Mouse (Mus musculus) kidney, embryonic 15.5 days (tissue): ENCODE data around the gene 1700001P01Rik. TPM values are rescaled to one million over a fixed set of nuclear protein-coding genes. Genes with fewer than 3 reads are reported as not detected.

ENCODE experiments used
- ATAC-seq: fragments of 200-750 bp; cut with Nextera tagmentation; replicated peaks from 2 replicates; pipeline ENCODE4 v1.8.0; 2017; ENCODE audit warnings: moderate TSS enrichment; ENCODE audit not compliant: low FRiP score
- H3K27ac ChIP-seq: fragments of 300-500 bp; sonication (generic); 2 replicates; pipeline ENCODE4 v1.5.1; 2015; ENCODE audit warnings: mild to moderate bottlenecking, inconsistent platforms
- H3K27me3 ChIP-seq: fragments of 300-500 bp; sonication (generic); 2 replicates; pipeline ENCODE4 v1.6.1; 2015; ENCODE audit warnings: inconsistent platforms
- H3K36me3 ChIP-seq: fragments of 300-500 bp; sonication (generic); 2 replicates; pipeline ENCODE4 v1.6.1; 2015; ENCODE audit warnings: inconsistent platforms
- H3K4me1 ChIP-seq: fragments of 300-500 bp; sonication (generic); 2 replicates; pipeline ENCODE4 v1.6.1; 2015; ENCODE audit warnings: inconsistent platforms
- H3K4me2 ChIP-seq: fragments of 300-500 bp; sonication (generic); 2 replicates; pipeline ENCODE4 v1.6.1; 2015; ENCODE audit warnings: moderate library complexity, mild to moderate bottlenecking, inconsistent platforms
- H3K4me3 ChIP-seq: fragments of 300-500 bp; sonication (generic); replicated peaks from 2 replicates; pipeline ENCODE4 v1.5.1; 2015; ENCODE audit warnings: mild to moderate bottlenecking, inconsistent platforms
- H3K9ac ChIP-seq: fragments of 300-500 bp; sonication (generic); 2 replicates; pipeline ENCODE4 v1.6.1; 2015; ENCODE audit warnings: mild to moderate bottlenecking, inconsistent platforms
- H3K9me3 ChIP-seq: fragments of 300-500 bp; sonication (generic); replicated peaks from 2 replicates; pipeline ENCODE4 v1.6.1; 2016; ENCODE audit warnings: inconsistent platforms
- WGBS: fragments of 180-500 bp; shearing (Covaris S2); methylation state at CpG from one replicate; pipeline ENCODE4 v1.1.7; 2015; ENCODE audit warnings: mixed read lengths; 5-methylcytosine and 5-hydroxymethylcytosine counted together
- polyA plus RNA-seq: library from polyadenylated mRNA; unstranded; fragments of >200 nt; fragmentation: Nextera tagmentation; extraction: Ambion mirVana; gene quantifications from 2 replicates; pipeline ENCODE4 v1.2.1, GENCODE M21; 2015

1700001P01Rik gene
- polyA plus RNA-seq, 1 experiment from 2014 or later: 0.62 TPM

DNA sequence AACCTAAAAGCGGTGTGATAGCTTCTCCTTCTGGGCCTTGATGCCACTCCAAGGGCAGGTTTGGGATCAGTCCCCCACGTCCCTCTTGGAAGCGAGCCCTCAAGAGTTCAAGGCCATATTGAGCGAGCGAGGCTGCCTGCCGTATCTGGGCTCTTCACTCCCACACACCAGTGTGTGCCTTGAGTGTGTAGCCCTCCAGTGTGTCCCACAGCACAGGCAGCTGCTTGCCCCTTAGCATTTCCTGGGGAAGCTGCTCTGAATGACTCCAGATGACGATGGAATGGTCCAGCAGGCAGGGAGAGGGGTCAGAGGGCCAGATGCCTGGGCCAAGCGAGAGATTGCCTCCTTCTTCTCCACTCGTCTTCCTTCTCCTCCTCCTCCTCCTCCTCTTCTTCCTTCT is 41.2 kb upstream of the 1700001P01Rik start:
- 26% methylated on average over 9 of the region's 9 CpGs for WGBS
- no peaks in the 10 kb centered on the region for H3K27me3 ChIP-seq
- no peak overlapping the region for H3K4me2 ChIP-seq
- H3K4me3 ChIP-seq: no peak overlapping the region
- no peak for ATAC-seq
- H3K36me3 ChIP-seq: peaks cover 76% of the 10 kb centered on the region
- H3K9ac ChIP-seq: 0 out of 2 replicates have a peak overlapping the region, but pooled peaks have one; percentile 21
- H3K4me1 ChIP-seq: peaks cover 80% of the 10 kb centered on the region
- H3K27ac ChIP-seq: peak overlapping the region; percentile 79
- no peaks in the 10 kb centered on the region for H3K9me3 ChIP-seq

DNA sequence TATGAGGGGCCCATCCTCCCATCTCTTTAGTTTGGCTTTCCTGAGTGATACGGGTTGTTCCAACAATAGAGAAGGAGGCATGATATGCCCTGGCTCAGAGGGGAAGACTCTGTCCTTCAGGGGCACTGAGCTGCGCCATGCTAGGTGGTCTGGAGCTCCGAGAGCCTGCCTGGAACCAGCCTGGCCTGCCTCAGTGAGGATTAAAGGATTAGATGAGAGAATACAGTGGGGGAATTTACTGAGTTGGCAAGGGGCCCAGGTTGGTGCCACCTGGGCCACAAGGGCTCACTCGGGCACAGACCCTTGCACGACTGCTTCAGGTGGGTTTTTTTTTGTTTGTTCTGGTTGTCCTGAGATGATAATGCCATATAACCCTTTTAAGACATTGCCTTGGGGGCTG is 40.5 kb upstream of the 1700001P01Rik start:
- H3K4me3 ChIP-seq: no peak overlapping the region
- H3K27ac ChIP-seq: peak overlapping the region; percentile 79
- 78% methylated on average over 5 of the region's 5 CpGs for WGBS

DNA sequence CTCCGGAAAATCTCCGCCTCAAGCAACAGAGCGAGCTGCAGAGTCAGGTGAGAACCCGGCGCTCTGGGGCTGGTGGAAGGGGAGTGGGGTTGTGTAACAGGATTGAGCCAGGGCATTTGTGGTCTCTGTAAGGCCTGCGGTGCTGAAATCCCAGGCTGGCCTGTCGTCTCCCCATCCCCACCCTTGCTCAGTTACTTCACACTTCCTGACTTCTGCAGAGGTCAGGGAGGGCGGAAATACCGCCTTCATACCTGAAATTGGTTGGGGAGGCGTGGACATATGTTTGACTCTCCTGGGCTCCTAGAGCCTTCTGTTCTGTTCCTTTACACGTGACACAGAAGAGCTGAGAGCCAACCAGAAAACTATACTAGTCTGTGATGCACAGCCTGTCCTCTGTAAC is 40.0 kb upstream of the 1700001P01Rik start:
- no peak for ATAC-seq
- Histone ChIP-seq H3K4me1 (peaks cover 83% of the 10 kb centered on the region), H3K4me2 (no peak overlapping the region), H3K36me3 (peaks cover 65% of the 10 kb centered on the region), H3K9me3 (no peaks in the 10 kb centered on the region), H3K9ac (no peak overlapping the region), H3K4me3 (no peak overlapping the region), H3K27ac (peak overlapping the region; percentile 79; the same call in 1 of the 2 replicates), H3K27me3 (no peaks in the 10 kb centered on the region)
- 80% methylated on average over 11 of the region's 11 CpGs for WGBS

More for the DNA sequence above, 40.5 kb upstream of the 1700001P01Rik start:
- peaks cover 81% of the 10 kb centered on the region for H3K4me1 ChIP-seq
- H3K9me3 ChIP-seq: no peaks in the 10 kb centered on the region
- no peak overlapping the region for H3K4me2 ChIP-seq
- H3K36me3 ChIP-seq: peaks cover 69% of the 10 kb centered on the region
- H3K27me3 ChIP-seq: no peaks in the 10 kb centered on the region
- H3K9ac ChIP-seq: no peak overlapping the region
- ATAC-seq: no peak

DNA sequence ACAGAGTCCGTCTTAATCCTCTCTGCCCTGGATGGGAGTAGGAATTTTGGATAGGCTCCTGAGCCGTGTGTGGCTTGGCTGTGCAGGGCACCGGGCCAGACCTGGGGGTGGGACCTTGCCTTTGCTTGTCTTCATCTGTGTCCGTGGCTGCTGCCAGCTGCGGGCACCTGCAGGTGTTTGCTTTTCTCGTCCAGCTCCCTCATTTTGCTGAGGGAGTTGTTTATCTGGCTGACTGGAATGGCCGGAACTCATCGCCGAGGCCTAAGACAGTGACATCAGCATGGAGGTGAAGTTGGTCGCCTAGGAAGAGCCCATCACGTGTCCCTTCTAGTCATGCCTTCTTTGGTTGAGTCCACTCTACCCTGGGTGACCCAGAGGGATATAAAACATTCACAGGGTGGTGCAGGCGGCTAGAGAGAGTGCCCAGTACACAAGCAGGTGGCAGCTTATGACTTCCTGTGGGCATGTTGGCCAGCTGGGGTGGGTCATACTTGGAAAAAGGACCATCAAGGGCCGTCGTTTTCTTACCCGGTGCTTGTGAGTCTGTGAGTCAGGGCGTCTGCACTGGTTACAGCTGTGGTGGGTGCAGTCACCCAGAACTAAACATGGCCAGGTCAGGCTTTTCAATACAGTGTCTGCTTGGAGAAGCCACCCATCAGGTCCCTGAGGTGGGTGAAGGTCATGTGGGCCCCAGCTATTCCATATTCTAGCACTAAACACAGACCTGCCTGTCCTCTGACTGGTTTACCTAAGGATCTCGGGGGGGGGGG is 38.2 kb upstream of the 1700001P01Rik start:
- Histone ChIP-seq H3K27ac (peak overlapping the region; percentile 87), H3K4me2 (no peak overlapping the region), H3K4me1 (peaks cover 99% of the 10 kb centered on the region), H3K36me3 (peaks cover 59% of the 10 kb centered on the region), H3K27me3 (no peaks in the 10 kb centered on the region), H3K9ac (no peak overlapping the region), H3K9me3 (no peaks in the 10 kb centered on the region), H3K4me3 (no peak overlapping the region)
- ATAC-seq: no peak
- WGBS: 64% methylated on average over 17 of the region's 17 CpGs

DNA sequence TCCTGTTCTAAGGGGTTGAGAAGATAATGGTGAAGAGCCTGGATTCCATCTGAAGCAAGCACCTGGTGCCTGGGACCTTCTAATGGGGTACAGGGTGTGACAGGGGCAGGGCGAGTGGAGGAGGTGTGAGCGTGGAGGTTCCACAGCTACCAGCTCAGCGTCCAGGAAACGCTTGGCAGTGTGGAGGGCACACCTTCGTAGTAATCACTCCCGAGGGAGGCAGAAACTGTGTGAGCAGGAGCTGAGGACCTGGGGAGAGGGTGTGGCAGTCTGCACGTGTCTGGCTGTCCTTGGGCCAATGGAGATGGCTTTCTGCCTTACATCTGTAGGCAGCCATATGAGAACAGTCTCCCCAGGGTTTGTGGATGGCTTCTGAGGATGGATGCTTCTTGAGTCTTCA is 37.4 kb upstream of the 1700001P01Rik start:
- Histone ChIP-seq H3K9ac (no peak overlapping the region), H3K27me3 (no peaks in the 10 kb centered on the region), H3K27ac (peak overlapping the region; percentile 87), H3K9me3 (no peaks in the 10 kb centered on the region), H3K36me3 (peaks cover 55% of the 10 kb centered on the region), H3K4me3 (no peak overlapping the region), H3K4me2 (no peak overlapping the region), H3K4me1 (peaks cover 99% of the 10 kb centered on the region)
- 55% methylated on average over 7 of the region's 7 CpGs for WGBS
- ATAC-seq: no peak

DNA sequence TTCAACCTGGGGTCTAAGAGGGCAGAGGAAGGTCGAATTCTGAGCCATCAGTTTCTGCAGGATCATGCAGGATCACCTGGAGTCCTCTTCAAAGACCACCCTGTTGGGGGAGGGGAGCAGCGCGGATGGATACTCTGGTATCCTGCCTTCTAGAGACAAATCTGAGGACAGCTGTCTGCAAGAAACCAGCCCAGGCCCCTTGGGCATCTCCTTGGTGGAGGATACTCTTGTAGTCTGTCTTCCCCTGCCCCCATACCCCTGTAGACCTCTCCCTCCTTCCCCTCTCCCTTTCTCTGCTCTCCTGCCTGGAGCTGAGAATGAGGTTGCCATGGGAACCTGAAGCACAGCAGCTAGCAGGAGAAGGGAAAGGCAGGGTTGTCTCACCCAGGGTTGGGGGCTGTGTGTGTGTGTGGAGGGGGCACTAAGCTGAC is 36.8 kb upstream of the 1700001P01Rik start:
- Histone ChIP-seq H3K36me3 (peaks cover 55% of the 10 kb centered on the region), H3K9ac (no peak overlapping the region), H3K27ac (peak overlapping the region; percentile 87), H3K4me3 (no peak overlapping the region), H3K9me3 (no peaks in the 10 kb centered on the region), H3K4me1 (peaks cover 99% of the 10 kb centered on the region), H3K4me2 (peak overlapping the region; percentile 43), H3K27me3 (no peaks in the 10 kb centered on the region)
- no peak; the same call in 1 of the 2 replicates for ATAC-seq
- WGBS: 56% methylated on average over 3 of the region's 3 CpGs

DNA sequence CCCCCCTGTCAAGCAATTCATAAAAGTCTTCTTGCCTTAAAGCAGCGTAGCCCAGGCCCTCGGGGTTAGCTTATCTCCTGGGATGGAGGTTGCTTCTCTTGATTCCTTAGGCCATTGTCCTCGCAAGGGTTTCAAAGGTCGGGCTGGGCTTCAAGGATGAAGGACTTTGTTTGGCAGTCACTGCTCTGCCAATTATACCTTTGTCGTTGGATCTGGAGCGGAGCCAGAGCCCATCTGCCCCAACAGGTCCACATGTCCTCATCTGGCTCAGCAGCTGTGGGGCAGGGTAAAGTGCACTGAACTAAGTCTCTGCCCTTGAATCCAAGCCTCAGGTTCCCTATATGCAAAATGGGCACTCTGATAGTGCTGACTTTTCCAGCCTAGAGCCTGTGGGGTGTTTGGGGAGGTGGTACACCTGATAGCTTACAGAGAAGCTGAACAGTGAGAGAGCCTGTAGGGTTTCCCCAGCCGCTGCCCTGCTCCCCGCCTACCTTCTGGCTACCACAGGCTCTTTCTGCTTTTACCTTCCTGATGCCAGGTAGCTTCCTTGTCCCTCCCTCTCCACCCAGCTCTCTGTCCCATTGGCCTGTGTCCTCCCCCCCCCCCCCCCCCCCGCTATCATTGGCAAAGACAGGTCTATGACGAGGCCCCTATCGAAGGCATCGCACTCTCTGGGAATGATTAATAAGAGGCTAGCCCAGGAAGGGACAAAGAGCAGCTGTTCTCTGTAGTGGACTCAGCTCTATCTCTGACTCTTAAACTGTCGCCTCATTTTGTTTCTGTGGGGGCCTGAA is 36.0 kb upstream of the 1700001P01Rik start:
- Histone ChIP-seq H3K9me3 (no peaks in the 10 kb centered on the region), H3K9ac (0 out of 2 replicates have a peak overlapping the region, but pooled peaks have one; percentile 10), H3K4me3 (peak overlapping the region; percentile 7; the same call in 1 of the 2 replicates), H3K36me3 (peaks cover 53% of the 10 kb centered on the region), H3K27ac (peak overlapping the region; percentile 87), H3K4me1 (peaks cover 99% of the 10 kb centered on the region), H3K27me3 (no peaks in the 10 kb centered on the region), H3K4me2 (peak overlapping the region; percentile 43)
- ATAC-seq: peak; percentile 65
- 40% methylated on average over 12 of the region's 13 CpGs for WGBS

DNA sequence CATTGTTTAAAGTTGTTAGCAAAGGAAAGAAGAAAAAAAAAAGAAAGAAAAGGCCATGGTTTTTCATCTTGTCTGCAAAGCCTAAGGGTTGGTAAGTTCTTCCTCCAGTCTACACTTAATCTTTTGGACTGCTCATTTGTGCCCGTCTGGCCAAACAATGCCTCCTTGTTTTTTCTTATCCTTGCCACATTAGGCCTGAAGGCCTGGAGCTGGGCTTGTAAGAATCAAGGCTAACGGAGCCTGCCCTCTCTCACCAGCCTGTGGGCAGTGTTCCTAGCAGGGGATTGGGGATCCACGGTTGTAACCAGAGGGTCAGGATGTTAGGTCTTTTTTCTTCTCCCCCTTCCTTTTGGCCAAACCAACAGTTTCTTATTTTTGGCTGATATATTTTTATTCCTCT is 35.3 kb upstream of the 1700001P01Rik start:
- WGBS: 50% methylated on average over 3 of the region's 3 CpGs
- Histone ChIP-seq H3K4me1 (peaks cover 99% of the 10 kb centered on the region), H3K4me2 (peak overlapping the region; percentile 30; the same call in 1 of the 2 replicates), H3K4me3 (no peak overlapping the region), H3K9me3 (no peaks in the 10 kb centered on the region), H3K9ac (no peak overlapping the region), H3K27ac (peak overlapping the region; percentile 87), H3K36me3 (peaks cover 46% of the 10 kb centered on the region), H3K27me3 (no peaks in the 10 kb centered on the region)
- ATAC-seq: no peak

DNA sequence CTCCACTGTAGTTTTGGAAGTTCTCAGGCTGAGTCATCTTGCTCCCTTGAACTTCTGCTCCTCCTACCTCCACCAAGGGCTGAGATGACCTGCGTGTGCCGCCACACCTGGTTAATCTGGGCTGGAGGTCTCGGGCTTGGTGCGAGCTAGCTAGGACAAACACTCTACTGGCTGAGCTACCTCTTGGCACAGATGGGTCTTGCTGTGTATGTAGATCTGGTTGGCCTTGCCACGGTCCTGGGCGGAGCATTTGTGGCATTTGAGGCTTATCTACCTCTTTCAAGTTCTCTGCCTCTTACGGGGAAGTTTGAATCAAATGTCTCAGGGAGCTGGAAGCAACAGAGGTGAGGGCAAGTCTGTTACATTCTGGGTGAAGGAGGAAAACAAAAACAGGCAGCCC is 34.6 kb upstream of the 1700001P01Rik start:
- Histone ChIP-seq H3K9me3 (no peaks in the 10 kb centered on the region), H3K27me3 (no peaks in the 10 kb centered on the region), H3K4me1 (peaks cover 99% of the 10 kb centered on the region), H3K4me2 (no peak overlapping the region), H3K27ac (peak overlapping the region; percentile 56), H3K9ac (no peak overlapping the region), H3K4me3 (no peak overlapping the region), H3K36me3 (peaks cover 40% of the 10 kb centered on the region)
- 69% methylated on average over 7 of the region's 7 CpGs for WGBS
- no peak for ATAC-seq

DNA sequence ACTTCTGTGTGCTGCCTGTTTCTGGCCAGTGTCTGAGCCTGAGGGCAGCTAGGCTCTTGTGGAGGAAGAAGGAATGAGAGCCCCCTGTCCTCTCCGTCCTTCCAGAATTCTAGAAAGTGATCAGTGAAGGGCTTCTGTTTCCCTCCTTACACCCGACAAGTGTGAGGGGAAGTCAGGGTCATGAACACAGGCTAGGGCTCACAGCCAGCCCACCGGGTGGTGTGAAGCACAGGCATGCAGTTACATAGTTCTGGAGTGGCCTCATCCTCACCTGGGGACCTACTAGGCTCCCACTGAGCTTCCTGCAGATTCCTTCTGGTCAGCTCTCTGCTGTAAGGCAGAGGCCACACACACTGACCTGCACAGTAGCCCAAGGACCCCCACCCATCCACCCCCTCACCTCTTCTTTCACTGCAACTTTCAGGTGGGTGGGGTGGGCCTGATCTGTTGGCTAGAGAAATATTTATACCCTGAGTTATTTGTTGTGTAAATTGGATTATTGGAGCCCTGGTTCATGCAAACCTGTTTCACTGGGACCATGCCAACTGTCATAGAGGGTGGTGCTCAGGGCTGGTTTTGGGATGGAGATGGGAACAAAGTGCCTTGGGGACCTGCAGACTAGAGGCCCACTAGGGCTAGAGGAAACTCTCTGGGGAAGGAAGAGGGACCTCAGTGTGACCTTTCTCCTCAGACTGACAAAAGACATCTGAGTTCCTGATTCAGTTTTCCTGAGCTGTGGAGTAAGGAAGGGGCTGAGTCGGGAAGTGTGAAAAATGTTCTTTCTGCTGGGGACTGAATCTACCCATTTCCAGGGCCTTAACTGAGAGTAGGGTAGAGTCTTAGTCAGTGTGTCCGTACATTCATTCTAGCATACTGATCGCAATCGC is 33.8 kb upstream of the 1700001P01Rik start:
- no peak overlapping the region for H3K9ac ChIP-seq
- peaks cover 31% of the 10 kb centered on the region for H3K36me3 ChIP-seq
- H3K4me2 ChIP-seq: no peak overlapping the region

DNA sequence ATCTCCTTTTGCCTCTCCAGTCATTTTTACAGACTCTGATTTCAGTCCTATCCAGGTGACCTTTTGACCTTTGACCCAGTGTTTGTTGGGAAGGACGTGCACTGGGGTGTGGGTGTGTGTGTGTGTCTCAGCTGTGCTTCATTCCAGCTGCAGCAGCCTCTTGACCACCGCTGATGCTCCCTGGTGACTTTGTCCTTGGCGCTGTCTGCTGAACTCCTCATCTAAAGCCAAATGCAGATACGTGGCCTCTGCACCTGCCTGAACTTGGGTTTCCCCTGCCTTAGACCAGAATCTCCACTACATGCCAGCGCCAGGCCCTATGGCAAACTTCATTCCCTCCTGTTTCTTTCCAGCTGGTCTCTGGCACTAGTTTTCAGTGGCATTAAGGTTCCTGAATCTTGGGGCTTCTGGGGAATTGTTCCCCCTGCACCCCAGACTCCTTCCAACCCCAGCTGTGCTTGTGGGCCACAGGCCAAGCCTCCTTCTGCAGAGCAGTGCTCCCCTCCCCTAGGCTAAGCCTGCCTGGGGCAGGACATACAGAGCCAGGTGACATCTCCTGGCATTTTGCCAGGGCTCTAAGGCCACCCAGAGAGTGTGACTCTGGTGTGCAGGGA is 33.0 kb upstream of the 1700001P01Rik start:
- Histone ChIP-seq H3K9ac (no peak overlapping the region), H3K27me3 (no peaks in the 10 kb centered on the region), H3K4me3 (no peak overlapping the region), H3K27ac (peak overlapping the region; percentile 90), H3K36me3 (peaks cover 26% of the 10 kb centered on the region), H3K4me2 (0 out of 2 replicates have a peak overlapping the region, but pooled peaks have one; percentile 33), H3K4me1 (peaks cover 99% of the 10 kb centered on the region), H3K9me3 (no peaks in the 10 kb centered on the region)
- 47% methylated on average over 5 of the region's 5 CpGs for WGBS
- no peak for ATAC-seq

More for the DNA sequence above, 33.8 kb upstream of the 1700001P01Rik start:
- 59% methylated on average over 7 of the region's 7 CpGs for WGBS
- Histone ChIP-seq H3K9me3 (no peaks in the 10 kb centered on the region), H3K4me1 (peaks cover 99% of the 10 kb centered on the region), H3K27me3 (no peaks in the 10 kb centered on the region), H3K27ac (peak overlapping the region; percentile 90), H3K4me3 (no peak overlapping the region)
- no peak for ATAC-seq
